Mouse (Mus musculus): ENCODE measurements around the gene Kl.

Kl gene

DNA sequence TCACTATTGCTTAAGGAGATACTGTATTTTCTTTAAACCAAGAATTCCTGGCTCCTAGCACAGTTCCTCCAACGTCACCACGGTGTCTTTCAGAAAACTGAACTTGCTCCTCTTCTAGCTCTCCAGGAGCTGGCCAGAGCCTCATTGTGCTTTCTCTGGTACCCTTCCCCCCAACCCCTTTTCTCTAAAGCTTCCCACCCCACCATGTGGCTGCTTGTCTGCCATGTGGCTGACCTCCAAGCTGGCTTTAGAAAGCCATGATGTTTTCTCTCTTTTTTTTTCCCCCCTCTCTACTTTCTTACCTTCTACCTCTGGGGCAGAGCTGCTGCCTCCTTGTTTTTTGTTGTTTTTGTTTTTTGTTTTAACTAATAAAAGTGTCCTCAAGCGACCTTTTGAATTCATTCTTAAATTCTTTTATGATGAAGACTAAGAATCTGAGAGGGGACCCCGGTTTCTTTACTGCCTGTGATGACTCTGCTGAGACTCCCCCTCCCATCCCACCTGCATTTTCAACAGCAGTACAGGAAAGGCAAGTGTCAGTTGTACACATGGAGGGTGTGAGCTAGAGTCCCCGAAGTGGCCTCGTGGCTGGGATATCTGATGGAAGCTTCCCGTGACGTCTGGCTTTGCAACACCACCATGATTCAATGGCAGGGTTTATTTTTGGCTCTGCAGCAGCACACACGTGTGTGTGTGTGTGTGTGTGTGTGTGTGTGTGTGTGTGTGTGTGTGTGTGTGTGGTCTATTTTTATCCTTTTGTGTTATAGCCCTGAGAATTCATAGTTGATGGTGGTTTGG is 82.5 kb downstream of the Kl start:
- DNase-seq: no peak

DNA sequence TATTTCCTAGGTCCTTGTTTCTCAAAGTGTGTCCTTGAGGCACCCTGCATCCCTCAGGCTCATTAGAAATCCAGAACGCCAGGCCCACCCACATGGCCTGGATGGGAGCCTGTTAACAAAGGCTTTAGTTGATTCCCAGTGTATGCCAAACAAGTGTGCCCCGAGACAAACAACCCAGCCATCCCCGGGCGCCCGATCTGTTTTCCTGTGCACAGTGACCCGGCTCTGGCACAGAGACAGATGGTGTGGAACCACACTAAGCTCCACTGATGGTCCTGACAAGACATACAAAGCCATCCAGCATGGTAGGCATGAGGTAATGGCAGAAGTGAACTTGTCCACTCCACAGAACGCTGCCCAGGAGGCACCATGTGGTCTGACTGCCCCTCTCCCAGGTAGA is 85.5 kb downstream of the Kl start:
- peak; percentile 25 to 55 for DNase-seq

DNA sequence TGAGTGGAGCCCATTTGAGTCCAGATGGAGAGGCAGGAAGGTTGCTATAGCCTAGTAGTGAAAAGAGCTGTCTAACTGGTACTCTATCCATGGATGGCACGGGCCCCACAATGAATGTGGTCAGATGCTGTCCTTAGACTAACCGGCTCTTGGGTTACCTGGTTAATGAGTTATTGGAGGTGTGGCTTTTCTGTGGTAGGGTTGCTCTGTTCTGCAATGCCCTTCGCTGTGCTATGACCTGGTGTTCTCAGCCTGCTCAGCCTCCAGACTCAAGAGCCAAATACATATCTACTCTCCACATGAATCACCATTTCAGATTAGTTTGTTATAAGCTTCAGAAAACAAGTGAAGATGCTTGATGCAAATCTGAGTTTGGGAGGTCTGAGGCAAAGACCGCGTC is 90.5 kb downstream of the Kl start:
- no peak for DNase-seq

All from cerebellum, postnatal 25 days (tissue).